Mouse (Mus musculus): ENCODE data around the gene Cnot11. TPM values are rescaled to one million over a fixed set of nuclear protein-coding genes. Genes with fewer than 3 reads are reported as not detected.

The Cnot11 gene
- polyA plus RNA-seq (2012; rRNA removed): 20.1 and 22.6 TPM in 2 replicates

DNA sequence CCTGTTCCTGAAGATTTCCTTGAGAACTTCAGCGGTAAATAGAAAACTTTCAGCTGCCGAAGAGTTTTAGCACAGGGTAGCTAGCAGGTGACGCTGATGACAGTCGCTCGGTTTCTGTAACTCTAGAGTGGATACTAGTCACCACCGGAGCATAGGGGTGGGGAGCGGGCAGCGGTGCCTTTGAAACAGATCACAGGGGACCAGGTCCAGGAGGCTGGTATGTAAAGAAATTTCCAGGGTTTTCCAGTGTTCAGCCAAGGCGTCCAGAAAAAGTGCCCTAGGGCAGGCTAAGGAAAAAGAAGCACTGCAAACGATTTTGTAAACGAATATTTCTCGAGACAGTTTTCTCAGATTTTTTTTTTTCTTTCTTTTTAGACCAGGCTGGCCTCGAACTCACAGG, at the start of gene Cnot11:
Cnot11 (plus strand) TSS at position 162 of the 400 bp plus-strand sequence.

DNA sequence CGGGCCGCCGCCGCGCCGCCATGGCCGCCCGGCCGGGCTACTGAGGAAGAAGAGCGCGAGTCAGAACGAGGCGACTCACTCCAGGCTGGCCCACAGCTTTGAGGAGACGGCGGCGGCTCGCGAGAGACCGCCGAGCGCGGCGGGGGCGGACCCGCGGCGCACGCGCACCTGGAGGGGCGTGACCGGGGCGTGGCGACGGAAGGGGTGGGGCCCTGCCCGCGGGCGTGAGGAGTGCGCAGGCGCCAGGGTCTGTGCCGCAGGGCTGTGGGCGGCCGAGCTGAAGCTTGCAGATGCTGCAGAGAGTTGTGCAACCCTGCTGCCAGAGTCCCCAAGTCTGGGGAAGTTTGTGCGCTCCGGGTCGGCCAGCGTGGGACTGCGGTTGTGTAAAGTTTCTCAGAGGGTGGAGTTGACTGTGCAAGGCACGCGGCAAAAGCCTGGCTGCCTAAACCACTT, 42.5 kb downstream of the Cnot11 start, which contains the start of gene Rnf149:
Rnf149 (minus strand) TSS at position 153 of the 453 bp plus-strand sequence.

Other genes starting within 250 kb of the Cnot11 start
- 1,800 and 1,946 TPM in 2 replicates for gene Rpl31, start 167.2 kb upstream of the Cnot11 start, polyA plus RNA-seq (2012; rRNA removed)
- 12.6 and 14.3 TPM in 2 replicates for gene Tbc1d8, start 56.2 kb upstream of the Cnot11 start, polyA plus RNA-seq (2012; rRNA removed)
- gene Rnf149, start 42.4 kb downstream of the Cnot11 start, polyA plus RNA-seq (2012; rRNA removed): 21.1 and 24.1 TPM in 2 replicates
- 1.8 and 2.4 TPM in 2 replicates for gene Creg2, start 116.5 kb downstream of the Cnot11 start, polyA plus RNA-seq (2012; rRNA removed)
- 0.25 and 0.75 TPM in 2 replicates for gene Rfx8, start 186.0 kb downstream of the Cnot11 start, polyA plus RNA-seq (2012; rRNA removed)